Mouse (Mus musculus) forebrain, embryonic 13.5 days (tissue): ENCODE data around the gene Mto1. TPM values are rescaled to one million over a fixed set of nuclear protein-coding genes. Genes with fewer than 3 reads are reported as not detected.
"Not testable (repeated sequence)": the region's sequence is repeated elsewhere in the genome, so short reads cannot be mapped to it uniquely, and the experiment has no call there.

Experiments
- ATAC-seq: fragments of 200-750 bp; cut with Nextera tagmentation; 2 replicates; pipeline ENCODE4 v1.8.0; 2017
- H3K27ac ChIP-seq: fragments of 300-500 bp; sonication (generic); 2 replicates; pipeline ENCODE4 v1.5.1; 2015; ENCODE audit warnings: inconsistent platforms, mild to moderate bottlenecking, moderate library complexity
- H3K27me3 ChIP-seq: fragments of 300-500 bp; sonication (generic); 2 replicates; pipeline ENCODE4 v1.6.1; 2015; ENCODE audit warnings: mild to moderate bottlenecking, inconsistent platforms
- H3K36me3 ChIP-seq: fragments of 300-500 bp; sonication (generic); 2 replicates; pipeline ENCODE4 v1.6.1; 2015; ENCODE audit warnings: mild to moderate bottlenecking, inconsistent platforms; ENCODE audit not compliant: poor library complexity, severe bottlenecking
- H3K4me1 ChIP-seq: fragments of 300-500 bp; sonication (generic); 2 replicates; pipeline ENCODE4 v1.6.1; 2015; ENCODE audit warnings: inconsistent platforms
- H3K4me2 ChIP-seq: fragments of 300-500 bp; sonication (generic); 2 replicates; pipeline ENCODE4 v1.6.1; 2015; ENCODE audit warnings: inconsistent platforms, mild to moderate bottlenecking, moderate library complexity
- H3K4me3 ChIP-seq: fragments of 300-500 bp; sonication (generic); 2 replicates; pipeline ENCODE4 v1.5.1; 2015; ENCODE audit warnings: mild to moderate bottlenecking, inconsistent platforms
- H3K9ac ChIP-seq: fragments of 300-500 bp; sonication (generic); 2 replicates; pipeline ENCODE4 v1.6.1; 2015; ENCODE audit warnings: mild to moderate bottlenecking, inconsistent platforms
- H3K9me3 ChIP-seq: fragments of 300-500 bp; sonication (generic); replicated peaks from 2 replicates; pipeline ENCODE4 v1.6.1; 2016; ENCODE audit warnings: inconsistent platforms
- WGBS: fragments of 180-500 bp; shearing (Covaris S2); methylation state at CpG from one replicate; pipeline ENCODE4 v1.1.7; 2015; 5-methylcytosine and 5-hydroxymethylcytosine counted together
- polyA plus RNA-seq: library from polyadenylated mRNA; unstranded; fragments of >200 nt; fragmentation: Nextera tagmentation; extraction: Ambion mirVana; gene quantifications from 2 replicates; pipeline ENCODE4 v1.2.1, GENCODE M21; 2015

Gene Mto1
- polyA plus RNA-seq, 1 experiment from 2014 or later, result 26.1 TPM

GRCm38 (mm10) chr9:78476531-78477020 is 28.6 kb downstream of the Mto1 start:
- ATAC-seq, result no peak
- no peak overlapping the region for H3K4me2 ChIP-seq
- H3K27me3 ChIP-seq, result no peaks in the 10 kb centered on the region
- H3K9me3 ChIP-seq, result no peaks in the 10 kb centered on the region
- H3K4me3 ChIP-seq, result no peak overlapping the region
- H3K4me1 ChIP-seq, result peaks cover 22% of the 10 kb centered on the region
- peaks cover 63% of the 10 kb centered on the region for H3K36me3 ChIP-seq
- 14% methylated on average over 1 of the region's 1 CpGs for WGBS
- H3K9ac ChIP-seq, result no peak overlapping the region
- H3K27ac ChIP-seq, result 0 out of 2 replicates have a peak overlapping the region, but pooled peaks have one; percentile 7

DNA sequence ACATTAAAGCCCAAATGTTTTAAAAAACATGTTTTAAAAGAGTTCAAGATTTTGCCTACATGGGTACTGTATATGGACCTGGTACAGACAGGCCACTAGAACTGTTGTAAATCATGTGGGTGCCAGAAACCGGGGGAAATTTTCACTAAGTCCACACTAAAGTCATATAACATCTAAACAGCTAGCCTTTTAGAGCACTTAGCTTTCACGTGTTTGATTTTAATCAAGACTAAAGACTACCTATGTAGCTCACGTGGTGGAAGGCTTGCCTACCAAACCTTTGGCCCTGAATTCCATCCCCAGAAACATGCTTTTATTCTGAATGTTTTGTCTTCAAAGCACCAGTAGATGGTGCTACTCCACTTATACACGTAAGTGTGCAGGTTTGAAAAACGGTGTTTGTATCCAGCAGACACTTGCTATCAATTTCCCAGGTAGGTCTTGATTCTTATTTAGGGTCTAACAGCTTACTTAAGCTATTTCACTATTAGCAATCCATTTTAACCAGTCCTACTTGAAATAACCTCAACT is 29.1 kb downstream of the Mto1 start:
- Histone ChIP-seq H3K27me3 (no peaks in the 10 kb centered on the region), H3K4me3 (no peak overlapping the region), H3K9ac (no peak overlapping the region), H3K36me3 (peaks cover 62% of the 10 kb centered on the region), H3K4me1 (peaks cover 22% of the 10 kb centered on the region), H3K27ac (no peak overlapping the region), H3K9me3 (no peaks in the 10 kb centered on the region), H3K4me2 (peak overlapping the region; percentile 10; the same call in 1 of the 2 replicates)
- ATAC-seq, result no peak
- WGBS, result 4% methylated on average over 5 of the region's 5 CpGs

- 44% methylated on average over 1 of the region's 1 CpGs for WGBS
- 0 out of 2 replicates have a peak overlapping the region, but pooled peaks have one; percentile 36 for H3K9ac ChIP-seq
- H3K9me3 ChIP-seq, ATAC-seq, H3K27ac ChIP-seq, H3K27me3 ChIP-seq: not testable (repeated sequence)
- peaks cover 53% of the 10 kb centered on the region for H3K36me3 ChIP-seq
- H3K4me1 ChIP-seq, result peaks cover 28% of the 10 kb centered on the region
- H3K4me2 ChIP-seq, result peak overlapping the region; percentile 31
- H3K4me3 ChIP-seq, result peak overlapping the region; percentile 1; the same call in 1 of the 2 replicates
Observed at GRCm38 (mm10) chr9:78478009-78478605, 30.1 kb downstream of the Mto1 start.

- H3K4me3 ChIP-seq, result peak overlapping the region; percentile 99
- H3K9ac ChIP-seq, result peak overlapping the region; percentile 55
- ATAC-seq, H3K9me3 ChIP-seq, H3K27me3 ChIP-seq, H3K27ac ChIP-seq: not testable (repeated sequence)
- WGBS, result 25% methylated on average over 8 of the region's 8 CpGs
- peaks cover 33% of the 10 kb centered on the region for H3K4me1 ChIP-seq
- peak overlapping the region; percentile 78 for H3K4me2 ChIP-seq
- H3K36me3 ChIP-seq, result peaks cover 41% of the 10 kb centered on the region
Observed at GRCm38 (mm10) chr9:78479308-78479707, 31.3 kb downstream of the Mto1 start.

GRCm38 (mm10) chr9:78480227-78480626 is 32.2 kb downstream of the Mto1 start:
- peak overlapping the region; percentile 96 for H3K27ac ChIP-seq
- H3K9ac ChIP-seq, result peak overlapping the region; percentile 100
- peak overlapping the region; percentile 78 for H3K4me2 ChIP-seq
- peaks cover 35% of the 10 kb centered on the region for H3K36me3 ChIP-seq
- peak overlapping the region; percentile 99 for H3K4me3 ChIP-seq
- not testable (repeated sequence) for ATAC-seq, H3K27me3 ChIP-seq, H3K9me3 ChIP-seq
- under 1% methylated on average over 13 of the region's 13 CpGs for WGBS
- peaks cover 33% of the 10 kb centered on the region for H3K4me1 ChIP-seq

DNA sequence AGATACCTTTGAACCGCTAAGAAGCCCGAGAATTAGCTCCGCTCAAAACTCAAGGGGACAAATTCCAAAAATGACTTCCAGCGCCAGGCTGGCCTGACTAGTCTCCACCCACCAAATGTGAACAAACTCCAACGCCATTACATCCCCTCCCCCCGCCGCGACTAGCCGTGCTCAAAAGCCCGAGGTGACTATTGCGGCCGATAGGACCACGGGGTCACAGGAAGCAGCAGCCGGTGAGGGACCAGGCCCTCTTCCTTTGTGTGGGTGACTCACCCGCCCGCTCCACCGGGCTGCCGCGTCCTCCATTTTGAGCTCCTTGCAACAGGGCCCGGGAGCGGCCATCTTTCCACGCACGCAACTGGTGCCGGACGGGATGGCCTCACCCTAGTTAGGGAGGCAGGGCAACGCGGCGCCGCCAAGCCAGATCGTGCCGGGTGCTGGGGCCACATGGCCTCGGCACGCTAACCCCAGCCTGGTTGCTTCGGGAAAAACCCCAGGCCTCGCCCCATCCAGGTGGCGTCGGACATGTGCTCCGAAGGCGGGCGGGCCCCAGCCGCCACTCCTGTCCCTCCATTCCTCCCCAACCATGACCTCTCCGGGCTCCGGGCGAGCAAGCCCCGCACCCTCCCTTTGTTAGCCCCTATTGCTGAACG is 32.8 kb downstream of the Mto1 start:
- ATAC-seq, result peak; percentile 16
- WGBS, result 0% methylated on average over 45 of the region's 46 CpGs

DNA sequence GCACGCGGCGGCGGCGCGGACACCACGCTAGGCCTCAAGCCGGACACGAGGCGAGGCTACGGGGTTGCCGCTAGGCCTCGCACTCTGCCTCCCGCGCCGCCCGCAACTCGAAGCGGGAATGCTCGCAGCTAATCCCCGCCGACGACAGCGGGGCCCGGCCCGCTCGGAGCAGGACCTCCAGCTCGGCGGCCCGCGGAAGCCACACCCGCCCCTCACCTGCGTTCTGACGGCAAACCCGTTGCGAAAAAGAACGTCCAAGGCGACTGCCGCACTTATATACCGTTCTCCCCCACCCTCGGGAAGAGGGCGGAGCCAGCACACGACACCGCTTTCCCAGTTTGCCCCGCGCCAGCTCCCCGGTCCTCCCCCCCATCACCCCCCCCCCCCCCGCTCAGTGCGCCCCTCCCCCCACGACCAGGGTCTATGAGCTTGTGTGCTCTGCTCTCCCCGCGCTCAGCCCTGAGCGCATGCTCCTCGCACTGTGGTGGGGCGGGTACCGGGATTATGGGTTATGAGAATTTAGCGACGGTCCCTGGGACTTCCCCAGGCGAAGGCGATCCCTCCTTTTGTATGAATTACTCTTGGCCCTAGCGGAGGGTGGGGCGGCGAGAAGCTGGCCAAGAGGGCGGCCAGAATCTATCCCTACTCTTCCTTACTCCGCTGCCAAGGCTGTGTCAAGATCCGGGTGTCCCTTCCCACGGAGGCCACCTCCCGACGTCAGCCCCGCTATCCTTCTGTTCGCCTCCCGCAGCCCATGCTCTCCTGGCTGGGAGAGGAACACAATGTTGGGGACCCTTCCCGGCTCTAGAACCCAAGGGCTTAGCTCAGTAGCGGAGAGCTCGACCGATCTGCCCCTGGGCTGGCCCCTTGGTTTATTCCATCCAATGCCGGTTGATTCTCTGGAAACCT is 33.7 kb downstream of the Mto1 start:
- ATAC-seq, result peak; percentile 99
- H3K4me2 ChIP-seq, result peak overlapping the region; percentile 78
- no peaks in the 10 kb centered on the region for H3K27me3 ChIP-seq
- H3K4me1 ChIP-seq, result peaks cover 33% of the 10 kb centered on the region
- WGBS, result 2% methylated on average over 70 of the region's 77 CpGs
- H3K9ac ChIP-seq, result peak overlapping the region; percentile 100
- H3K27ac ChIP-seq, result peak overlapping the region; percentile 99
- H3K9me3 ChIP-seq, result no peaks in the 10 kb centered on the region
- H3K4me3 ChIP-seq, result peak overlapping the region; percentile 99
- peaks cover 27% of the 10 kb centered on the region for H3K36me3 ChIP-seq

More for the DNA sequence above, 32.8 kb downstream of the Mto1 start:
- Histone ChIP-seq H3K36me3 (peaks cover 35% of the 10 kb centered on the region), H3K9ac (peak overlapping the region; percentile 100), H3K9me3 (no peaks in the 10 kb centered on the region), H3K4me3 (peak overlapping the region; percentile 99), H3K27ac (peak overlapping the region; percentile 96), H3K27me3 (no peaks in the 10 kb centered on the region), H3K4me1 (peaks cover 33% of the 10 kb centered on the region), H3K4me2 (peak overlapping the region; percentile 78)

DNA sequence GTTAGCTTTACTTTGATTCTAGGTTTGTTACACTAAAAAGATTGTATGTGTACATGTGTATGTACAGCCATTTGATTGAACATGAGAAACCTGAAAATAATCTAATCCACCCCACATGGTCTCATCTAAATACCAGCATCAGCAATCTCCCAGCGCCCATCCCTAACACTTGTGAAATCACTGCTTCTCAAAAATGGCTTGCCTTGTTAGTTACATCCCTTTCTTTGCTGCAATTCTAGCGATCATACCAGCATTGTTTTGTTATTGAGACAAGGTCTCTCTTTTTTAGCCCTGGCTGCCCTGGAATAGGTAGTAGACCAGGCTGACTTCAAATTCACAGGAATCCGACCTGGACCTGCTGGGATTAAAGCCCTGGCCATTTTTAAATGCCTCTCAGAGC is 34.4 kb downstream of the Mto1 start:
- WGBS, result 9% methylated on average over 3 of the region's 3 CpGs
- Histone ChIP-seq H3K9me3 (no peaks in the 10 kb centered on the region), H3K36me3 (peaks cover 20% of the 10 kb centered on the region), H3K9ac (peak overlapping the region; percentile 86), H3K4me3 (peak overlapping the region; percentile 99), H3K4me2 (peak overlapping the region; percentile 61), H3K27me3 (no peaks in the 10 kb centered on the region), H3K4me1 (peaks cover 33% of the 10 kb centered on the region), H3K27ac (peak overlapping the region; percentile 99)
- ATAC-seq, result no peak

- peaks cover 24% of the 10 kb centered on the region for H3K4me1 ChIP-seq
- ATAC-seq, result no peak
- 88% methylated on average over 3 of the region's 3 CpGs for WGBS
Observed at GRCm38 (mm10) chr9:78484660-78485059, 36.7 kb downstream of the Mto1 start.

GRCm38 (mm10) chr9:78488021-78488420 is 40.0 kb downstream of the Mto1 start:
- H3K9me3 ChIP-seq, H3K27ac ChIP-seq, H3K4me2 ChIP-seq, ATAC-seq, H3K9ac ChIP-seq, H3K36me3 ChIP-seq, H3K4me3 ChIP-seq, H3K27me3 ChIP-seq: not testable (repeated sequence)
- peaks cover 13% of the 10 kb centered on the region; the same call in 1 of the 2 replicates for H3K4me1 ChIP-seq
- WGBS, result 93% methylated on average over 5 of the region's 5 CpGs

More at GRCm38 (mm10) chr9:78484660-78485059, 36.7 kb downstream of the Mto1 start:
- no peaks in the 10 kb centered on the region for H3K27me3 ChIP-seq
- no peak overlapping the region for H3K9ac ChIP-seq
- H3K36me3 ChIP-seq, result peaks cover under 1% of the 10 kb centered on the region
- no peak overlapping the region for H3K4me3 ChIP-seq
- H3K27ac ChIP-seq, result no peak overlapping the region
- no peaks in the 10 kb centered on the region for H3K9me3 ChIP-seq
- H3K4me2 ChIP-seq, result no peak overlapping the region

GRCm38 (mm10) chr9:78488890-78489420 is 40.9 kb downstream of the Mto1 start, which contains the start of gene Eef1a1:
Gene Eef1a1, minus strand, starts transcription at chr9:78489151.
- WGBS, result 2% methylated on average over 19 of the region's 20 CpGs
- peak within 1 kb of the TSS; percentile 64 for H3K4me2 ChIP-seq
- H3K4me3 ChIP-seq, result peak within 1 kb of the TSS; percentile 39

More at GRCm38 (mm10) chr9:78488890-78489420, 40.9 kb downstream of the Mto1 start, which contains the start of gene Eef1a1:
- H3K9ac ChIP-seq, result peak within 1 kb of the TSS; percentile 64
- peaks cover 11% of the 10 kb centered on the region; the same call in 1 of the 2 replicates for H3K4me1 ChIP-seq
- no peaks in the 10 kb centered on the region for H3K36me3 ChIP-seq
- ATAC-seq, result peak; percentile 75
- no peaks in the 10 kb centered on the region for H3K9me3 ChIP-seq
- no peaks in the 10 kb centered on the region for H3K27me3 ChIP-seq
- H3K27ac ChIP-seq, result no peak within 1 kb of the TSS; the same call in 1 of the 2 replicates
